Mouse (Mus musculus) bone marrow macrophage, adult 2 months (primary cell): ENCODE data around the gene Cenpe.

Experiments used
- CTCF ChIP-seq: IDR thresholded peaks from 2 replicates; pipeline ENCODE4 v1.5.1; 2012; ENCODE audit warnings: low read depth, mild to moderate bottlenecking, low read length, moderate library complexity
- POLR2A ChIP-seq: IDR thresholded peaks from 2 replicates; pipeline ENCODE4 v1.6.1; 2012; ENCODE audit warnings: mild to moderate bottlenecking, low read depth, low read length, borderline replicate concordance

DNA sequence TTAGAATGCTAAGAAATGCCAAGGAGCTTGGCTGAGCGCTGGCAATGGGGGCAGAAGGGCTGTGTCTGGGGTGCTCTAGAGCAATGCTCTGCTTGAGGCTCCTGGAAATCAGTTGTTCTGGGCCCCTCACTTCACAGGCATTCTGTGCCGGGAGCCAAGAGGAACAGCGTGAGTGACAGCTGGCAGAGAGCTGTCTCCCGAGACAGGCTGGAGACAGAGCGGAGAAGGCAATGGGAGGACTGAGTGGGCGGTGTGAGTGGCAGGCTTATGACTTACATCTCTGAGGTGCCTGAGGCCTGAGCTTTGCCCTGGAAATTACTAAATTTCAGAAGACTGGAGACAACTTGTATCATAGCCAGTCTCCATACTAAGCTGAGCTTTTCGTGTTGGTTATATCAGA is 81.4 kb downstream of the Cenpe start:
- TF ChIP-seq POLR2A (no peak), CTCF (no peak)
